Mouse (Mus musculus) T-helper 2 cell (primary cell): ENCODE measurements at regions not wholly inside any gene's neighbourhood (a gene's known extent, or its start where the extent isn't known, plus 50 kb on each side); places are given as distances from the start of the nearest gene placed in this dataset.

Experiments used
- in situ Hi-C: fragments of 300-600 bp; cut with MboI, MseI; formaldehyde crosslinking; loops from one replicate; pipeline ENCODE4 v1.15.1; 2025; ENCODE audit warnings: high pct_unique_total_duplicates

- in situ Hi-C loops: no loop called here
Observed at GRCm38 (mm10) chr15:56604266-56604665, 873.2 kb downstream of the Slc22a22 start.

GRCm38 (mm10) chr15:56592656-56593055, 884.8 kb downstream of the Slc22a22 start:
- in situ Hi-C loops: no loop called here

DNA sequence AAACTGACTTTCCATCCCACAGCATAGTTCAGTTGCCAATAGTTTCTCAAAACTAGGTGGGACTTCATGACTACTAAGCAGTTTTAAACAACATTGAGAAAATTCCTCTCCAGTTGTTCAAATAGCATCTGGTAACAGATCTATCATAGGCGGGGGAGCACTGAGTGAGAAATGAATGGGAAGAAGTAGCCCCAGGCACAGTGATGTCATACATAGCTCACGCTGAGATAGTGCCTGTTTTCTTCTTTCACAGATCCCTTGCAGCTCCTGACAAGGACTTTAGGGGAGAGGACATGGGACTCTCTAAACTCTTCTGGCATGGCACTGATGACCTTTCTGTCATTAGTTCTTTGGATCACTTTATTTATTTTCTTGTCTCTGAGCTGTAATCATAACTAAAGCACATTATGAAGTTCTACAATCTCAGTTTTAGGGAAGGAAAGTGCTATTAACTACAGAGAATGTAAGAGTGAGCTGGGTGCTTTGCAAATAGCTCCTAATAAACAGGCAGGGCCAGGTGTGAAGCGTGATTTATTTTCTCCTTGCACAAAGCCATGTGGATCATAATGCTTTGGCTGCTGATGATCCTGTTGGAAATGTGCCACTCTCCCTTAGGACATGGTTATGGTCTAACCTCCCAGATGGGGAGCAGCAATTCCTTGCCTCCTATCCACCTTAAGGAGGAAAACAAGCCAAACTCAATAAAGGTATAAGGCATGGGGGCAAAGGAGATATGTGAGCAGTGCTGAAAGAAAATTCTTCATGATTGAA, 896.5 kb downstream of the Slc22a22 start:
- in situ Hi-C loops: no loop called here

GRCm38 (mm10) chr15:56563192-56563591, 914.2 kb downstream of the Slc22a22 start:
- in situ Hi-C loops: no loop called here

GRCm38 (mm10) chr15:56562785-56563184, 914.6 kb downstream of the Slc22a22 start:
- in situ Hi-C loops: no loop called here

- in situ Hi-C loops: no loop called here
Observed at GRCm38 (mm10) chr15:56562143-56562542, 915.3 kb downstream of the Slc22a22 start.

- in situ Hi-C loops: no loop called here
Observed at GRCm38 (mm10) chr15:56554386-56554785, 923.0 kb downstream of the Slc22a22 start.

- in situ Hi-C loops: no loop called here
Observed at GRCm38 (mm10) chr15:56553851-56554250, 923.6 kb downstream of the Slc22a22 start.

DNA sequence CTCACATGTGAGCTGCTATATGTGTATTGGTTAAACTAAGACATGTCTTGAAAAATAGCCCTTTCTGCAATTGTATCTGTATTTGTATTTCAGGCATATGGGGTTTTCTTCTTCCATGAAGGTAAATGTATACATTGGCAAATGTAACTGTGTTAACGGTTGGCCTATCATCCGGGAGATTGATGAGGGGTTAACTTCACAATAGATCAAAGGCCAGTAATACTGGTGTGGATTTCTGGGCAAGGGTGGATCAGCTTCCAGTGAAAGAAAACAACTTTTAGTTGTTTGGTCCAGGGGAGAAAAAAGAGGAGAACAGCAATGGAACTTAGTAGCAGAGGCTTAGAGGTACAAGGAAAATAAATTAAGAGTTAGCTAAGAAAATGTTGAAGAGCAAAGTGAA, 945.9 kb downstream of the Slc22a22 start:
- in situ Hi-C loops: no loop called here

DNA sequence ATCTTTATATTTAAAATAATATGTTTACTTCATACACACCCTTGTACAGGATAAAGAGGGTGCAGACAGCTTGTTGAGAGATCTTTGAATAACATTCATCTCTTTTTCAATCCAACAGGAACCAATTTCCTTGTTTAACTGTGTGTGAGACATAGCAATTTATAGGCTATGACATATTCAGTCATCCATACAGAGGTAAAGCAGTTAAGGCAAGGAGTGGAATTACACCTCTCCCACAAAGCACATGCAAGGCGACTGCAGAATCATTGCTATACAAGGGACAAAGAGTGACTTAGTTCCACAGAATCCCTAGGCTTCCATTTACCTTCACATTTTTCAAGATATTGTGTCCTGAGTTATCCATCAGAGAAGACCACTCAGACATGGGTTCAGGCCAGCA, 959.0 kb downstream of the Slc22a22 start:
- in situ Hi-C loops: no loop called here

DNA sequence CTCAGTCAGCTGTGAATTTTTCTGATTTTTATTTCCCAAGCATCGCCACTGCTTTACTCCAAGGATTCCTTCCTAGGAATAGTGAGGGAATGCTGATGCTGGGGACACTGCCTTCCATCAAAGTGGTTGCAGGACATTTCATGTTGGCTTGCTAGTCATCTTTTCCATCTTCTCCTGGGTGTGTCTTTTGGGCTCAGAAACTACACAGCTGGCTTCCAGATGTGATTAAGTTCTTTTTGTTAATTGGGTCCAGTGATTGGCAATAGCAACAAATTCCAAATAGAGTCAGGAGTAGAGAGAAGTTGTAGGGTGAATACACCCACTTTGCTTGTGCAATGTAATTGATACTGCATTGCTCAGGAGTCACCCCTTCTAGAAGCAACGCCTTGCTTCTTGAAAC, 961.3 kb downstream of the Slc22a22 start:
- in situ Hi-C loops: no loop called here

DNA sequence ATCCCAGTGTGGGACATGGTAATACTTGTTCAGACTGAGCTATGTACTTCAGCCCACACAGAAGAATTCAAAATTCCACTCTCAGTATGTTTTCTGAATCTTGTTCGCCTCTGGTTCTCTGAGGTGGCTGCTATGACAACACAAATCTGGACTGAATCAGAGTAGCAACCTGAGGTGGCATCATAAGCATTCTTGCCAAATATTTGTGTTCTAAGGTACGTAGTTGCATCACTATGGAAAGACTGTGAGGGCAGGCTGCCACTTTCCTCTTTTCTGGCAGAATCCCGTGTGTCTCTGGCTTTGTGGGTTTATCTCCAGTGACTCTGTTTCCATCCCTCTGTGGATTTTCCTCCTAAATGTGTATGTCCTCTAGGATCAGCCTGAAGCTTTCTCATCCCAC, 978.7 kb downstream of the Slc22a22 start:
- in situ Hi-C loops: no loop called here

GRCm38 (mm10) chr15:56497757-56498156, 979.7 kb downstream of the Slc22a22 start:
- in situ Hi-C loops: no loop called here

- in situ Hi-C loops: no loop called here
Observed at GRCm38 (mm10) chr15:56496355-56496754, 981.1 kb downstream of the Slc22a22 start.

- in situ Hi-C loops: no loop called here
Observed at GRCm38 (mm10) chr15:56485931-56486330, 991.5 kb downstream of the Slc22a22 start.

DNA sequence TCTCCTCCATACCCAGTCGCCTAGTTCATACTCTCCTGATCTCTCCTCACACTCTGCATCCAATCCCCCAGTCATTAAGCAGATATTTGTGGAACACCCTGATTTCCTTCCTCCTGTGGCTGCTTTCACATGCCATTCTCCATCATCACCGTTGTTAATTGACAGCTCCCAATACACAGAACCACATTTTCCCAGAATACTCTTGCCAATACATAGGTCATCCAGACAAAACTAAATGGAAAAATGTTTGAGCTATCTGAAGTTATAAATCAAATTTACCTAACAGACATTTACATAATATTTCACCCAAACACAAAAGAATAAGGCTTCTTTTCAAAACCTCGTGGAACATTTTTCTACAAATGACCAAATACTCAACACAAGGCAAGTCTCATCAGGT, 992.7 kb downstream of the Slc22a22 start:
- in situ Hi-C loops: no loop called here

DNA sequence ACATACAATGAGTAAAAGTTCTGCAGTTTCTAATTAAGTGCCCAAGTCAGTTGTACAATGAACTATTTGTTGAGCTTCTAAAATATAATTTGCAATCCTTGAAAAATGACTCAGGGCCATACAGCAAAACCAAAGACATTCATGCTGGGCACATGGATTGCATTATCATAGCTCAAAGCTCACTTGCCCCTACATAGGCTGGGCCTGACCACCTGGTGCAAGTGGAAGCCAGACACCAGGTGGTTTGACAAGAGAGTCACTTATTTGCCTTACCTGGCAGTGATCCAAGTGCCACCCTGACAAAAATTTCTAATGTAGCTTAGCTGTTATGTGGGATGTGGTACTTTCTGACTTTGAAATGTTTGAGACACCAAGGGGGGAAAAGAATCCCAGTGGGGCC, 997.7 kb downstream of the Slc22a22 start:
- in situ Hi-C loops: no loop called here

DNA sequence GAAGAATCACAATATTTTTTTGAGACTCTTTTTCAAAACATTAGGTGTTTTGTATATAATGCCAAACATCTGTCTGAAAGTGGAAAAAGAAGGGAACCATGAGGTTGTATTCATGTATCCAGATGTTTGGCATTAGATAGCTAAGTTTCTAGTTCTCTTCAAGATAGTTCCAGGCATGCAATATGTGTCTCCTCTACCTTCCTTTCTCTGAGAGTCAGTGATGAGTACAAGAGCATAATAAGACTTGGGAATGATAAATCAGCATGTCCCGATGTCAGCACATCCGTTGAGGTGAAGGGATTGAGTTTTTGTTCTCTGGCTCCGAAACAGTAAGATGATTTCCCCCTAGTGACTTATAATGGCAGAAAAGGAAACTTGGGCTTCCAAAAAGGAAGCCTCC, 998.4 kb downstream of the Slc22a22 start:
- in situ Hi-C loops: no loop called here

- in situ Hi-C loops: no loop called here
Observed at GRCm38 (mm10) chr15:56473679-56474078, 1003.7 kb downstream of the Slc22a22 start.

DNA sequence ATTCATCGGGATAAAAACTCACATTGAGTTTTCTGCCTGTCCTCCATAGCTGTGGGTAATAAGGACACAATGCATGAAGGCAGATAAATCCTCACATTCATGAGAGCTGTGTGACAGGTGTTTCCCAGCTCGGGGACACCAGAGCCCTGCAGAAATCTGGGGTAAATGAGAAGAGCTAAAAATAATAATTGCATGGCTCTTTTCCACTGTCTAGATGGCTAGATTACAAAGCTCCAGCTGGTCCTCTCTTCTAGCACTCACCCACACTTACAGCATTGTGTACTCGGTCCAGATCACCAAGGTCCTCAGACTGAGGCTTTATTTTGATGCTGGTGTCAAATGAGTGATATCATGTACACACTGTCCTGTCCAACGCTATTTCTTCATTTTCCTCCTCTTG, 1025.5 kb downstream of the Slc22a22 start:
- in situ Hi-C loops: no loop called here

DNA sequence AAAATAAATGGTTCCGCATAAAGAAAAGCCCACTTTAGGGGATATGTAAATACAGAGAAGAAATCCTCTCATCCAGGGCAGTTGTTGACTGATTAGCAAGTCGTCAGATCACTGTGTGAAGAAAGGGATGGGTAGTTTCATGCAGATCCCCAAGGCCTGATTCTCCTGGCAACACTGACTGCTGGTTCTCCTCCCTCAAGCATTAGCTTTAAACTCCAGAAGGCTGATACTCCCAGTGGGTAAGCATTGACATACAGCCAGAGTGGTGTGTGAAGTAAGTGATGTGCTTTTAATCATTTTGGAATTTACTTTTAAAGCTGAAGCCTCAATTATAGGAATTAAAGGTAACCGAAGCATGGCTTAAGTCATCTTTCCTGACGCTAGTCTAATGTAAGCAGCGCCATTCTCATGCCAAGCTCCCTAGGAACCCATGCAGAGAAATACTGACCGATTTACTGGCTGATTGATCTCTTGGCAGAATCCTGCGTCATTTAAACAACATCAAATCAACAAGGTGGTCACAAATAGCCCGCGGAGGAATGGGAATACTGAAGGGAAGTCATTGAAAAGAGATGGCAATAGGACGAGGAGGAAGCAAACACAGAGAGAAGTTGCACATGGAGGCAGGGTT, 1029.3 kb downstream of the Slc22a22 start:
- in situ Hi-C loops: no loop called here

DNA sequence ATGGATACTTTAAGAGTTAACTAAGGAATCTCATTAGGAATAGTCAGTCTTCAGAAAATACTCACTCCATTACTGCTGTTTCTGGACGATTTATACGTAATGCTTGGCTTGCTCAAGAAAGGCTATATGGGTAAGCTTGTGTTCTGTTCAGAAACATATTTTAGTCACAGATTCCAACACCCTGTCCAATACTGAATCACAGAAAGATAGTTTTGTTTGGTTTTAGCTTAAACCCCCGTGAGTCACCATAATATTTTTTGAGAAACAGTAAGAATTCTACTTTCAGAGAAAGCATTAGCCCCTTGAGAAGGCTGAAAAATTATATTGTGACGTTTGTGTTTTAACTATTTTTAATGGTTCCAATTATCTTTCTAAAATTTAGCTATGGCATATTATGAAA, 1037.3 kb downstream of the Slc22a22 start:
- in situ Hi-C loops: no loop called here

DNA sequence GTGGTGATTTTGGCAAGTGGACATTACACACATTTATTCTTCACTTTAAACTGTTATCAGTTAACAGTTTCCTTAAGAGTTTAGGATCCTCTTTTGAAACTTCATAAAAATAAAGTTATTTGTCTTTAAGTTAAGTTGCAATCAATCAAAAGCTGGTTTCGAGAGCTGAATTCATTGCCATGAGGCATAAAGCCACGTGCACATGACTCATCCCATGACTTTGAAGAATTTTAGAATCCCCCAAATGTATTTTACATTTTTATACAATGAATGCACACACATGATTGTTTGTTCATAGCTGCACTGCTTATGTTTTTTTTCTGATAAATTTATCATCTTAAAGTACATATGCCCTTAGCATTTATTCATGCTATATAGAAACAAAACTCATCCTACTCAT, 1039.1 kb downstream of the Slc22a22 start:
- in situ Hi-C loops: no loop called here
